8 mouse cellular contexts compared by ENCODE assay signal in the genomic region with DNA sequence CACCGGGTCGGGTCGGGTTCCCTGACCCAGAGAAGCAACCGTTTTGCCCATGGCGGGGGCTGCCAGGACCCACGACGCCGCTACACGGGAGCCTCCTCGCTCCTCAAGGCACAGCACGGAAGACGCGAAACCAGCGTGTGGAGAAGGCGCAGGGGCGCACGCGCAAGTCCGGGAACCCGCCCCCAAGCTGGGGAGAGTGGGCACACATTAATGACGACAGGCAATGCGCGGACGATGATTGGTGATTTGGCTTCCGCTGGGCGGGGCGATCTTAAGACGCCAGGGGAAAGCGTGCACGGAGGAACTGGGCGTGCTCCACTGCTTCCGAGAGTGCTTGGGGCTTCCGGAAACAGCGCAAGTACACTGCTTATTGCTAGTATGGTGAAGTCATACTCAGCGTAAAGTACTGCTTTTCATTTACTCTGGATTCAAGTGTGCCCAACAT. TPM values are rescaled to one million over a fixed set of nuclear protein-coding genes. Genes with fewer than 3 reads are reported as not detected.
DNase-seq lines count a peak whose midpoint lies in the region; ATAC-seq and TF ChIP-seq lines count a peak whose summit lies in the region.

A gene (minus strand): TSS at position 101 of the 445 bp plus-strand sequence.

- peaks cover 20% of the 10 kb centered on the region for H3K36me3 ChIP-seq in E14TG2a.4 (ENCODE audit: insufficient read depth, low read length)
- no peaks in the 10 kb centered on the region for H3K36me3 ChIP-seq in forebrain, embryonic 12.5 days (replicated peaks)
- H3K36me3 ChIP-seq in heart, postnatal 0 days (replicated peaks; ENCODE audit: control insufficient read depth, insufficient read depth, low read length): no peaks in the 10 kb centered on the region
- no peaks in the 10 kb centered on the region for H3K36me3 ChIP-seq in liver, embryonic 16.5 days (ENCODE audit: control insufficient read depth, insufficient read depth)
- H3K36me3 ChIP-seq in neural tube, embryonic 13.5 days: no peaks in the 10 kb centered on the region
- no peaks in the 10 kb centered on the region for H3K36me3 ChIP-seq in testis, adult 2 months (ENCODE audit: control insufficient read depth, insufficient read depth, low read length)

- no peaks in the 10 kb centered on the region; the same call in 1 of the 2 replicates for H3K27me3 ChIP-seq in E14TG2a.4 (ENCODE audit: insufficient read depth, low read length)
- no peaks in the 10 kb centered on the region for H3K27me3 ChIP-seq in forebrain, embryonic 12.5 days
- no peaks in the 10 kb centered on the region for H3K27me3 ChIP-seq in heart, postnatal 0 days (ENCODE audit: control insufficient read depth, insufficient read depth, low read length)
- H3K27me3 ChIP-seq in liver, embryonic 16.5 days (ENCODE audit: control insufficient read depth, insufficient read depth, low read depth, low read length): no peaks in the 10 kb centered on the region
- no peaks in the 10 kb centered on the region; the same call in 1 of the 2 replicates for H3K27me3 ChIP-seq in neural tube, embryonic 13.5 days
- no peaks in the 10 kb centered on the region for H3K27me3 ChIP-seq in testis, adult 2 months (ENCODE audit: control insufficient read depth, insufficient read depth, low read length)

- no peak within 1 kb of the TSS for H3K27ac ChIP-seq in forebrain, embryonic 12.5 days
- peak within 1 kb of the TSS; percentile 40; the same call in 1 of the 2 replicates for H3K27ac ChIP-seq in heart, postnatal 0 days (ENCODE audit: low read depth)
- H3K27ac ChIP-seq in liver, embryonic 16.5 days (ENCODE audit: low read length): no peak within 1 kb of the TSS
- peak within 1 kb of the TSS; percentile 46; the same call in 1 of the 2 replicates for H3K27ac ChIP-seq in neural tube, embryonic 13.5 days (replicated peaks)
- peak within 1 kb of the TSS; percentile 73 for H3K27ac ChIP-seq in testis, adult 2 months (ENCODE audit: control insufficient read depth, insufficient read depth, low read depth, low read length)

- H3K4me1 ChIP-seq in E14TG2a.4 (replicated peaks; ENCODE audit: low read depth, low read length): peaks cover 20% of the 10 kb centered on the region
- peaks cover 14% of the 10 kb centered on the region for H3K4me1 ChIP-seq in forebrain, embryonic 12.5 days
- H3K4me1 ChIP-seq in heart, postnatal 0 days (ENCODE audit: control insufficient read depth, insufficient read depth): peaks cover 11% of the 10 kb centered on the region; the same call in 1 of the 2 replicates
- H3K4me1 ChIP-seq in liver, embryonic 16.5 days (ENCODE audit: control insufficient read depth, low read depth, low read length): peaks cover 8% of the 10 kb centered on the region
- peaks cover 25% of the 10 kb centered on the region for H3K4me1 ChIP-seq in neural tube, embryonic 13.5 days (replicated peaks)
- peaks cover 9% of the 10 kb centered on the region for H3K4me1 ChIP-seq in testis, adult 2 months (ENCODE audit: control insufficient read depth, insufficient read depth, low read length)

- peak within 1 kb of the TSS; percentile 75 for H3K9ac ChIP-seq in forebrain, embryonic 12.5 days
- H3K9ac ChIP-seq in heart, postnatal 0 days (replicated peaks; ENCODE audit: low read depth, low read length): peak within 1 kb of the TSS; percentile 71
- peak within 1 kb of the TSS; percentile 75 for H3K9ac ChIP-seq in liver, embryonic 16.5 days (ENCODE audit: low read depth, low read length)
- H3K9ac ChIP-seq in neural tube, embryonic 13.5 days: peak within 1 kb of the TSS; percentile 82

- H3K4me2 ChIP-seq in forebrain, embryonic 12.5 days: peak within 1 kb of the TSS; percentile 92
- peak within 1 kb of the TSS; percentile 99 for H3K4me2 ChIP-seq in heart, postnatal 0 days (ENCODE audit: low read depth, low read length)
- peak within 1 kb of the TSS; percentile 97 for H3K4me2 ChIP-seq in liver, embryonic 16.5 days (ENCODE audit: low read depth, low read length)
- peak within 1 kb of the TSS; percentile 95 for H3K4me2 ChIP-seq in neural tube, embryonic 13.5 days

- peak; percentile 98 for DNase-seq in c-Kit-positive CD71-positive TER-119-positive erythroid progenitor cells, embryonic 14.5 days (ENCODE audit: low spot score)
- peak; percentile 97 for DNase-seq in heart, postnatal 0 days (ENCODE audit: low spot score)
- DNase-seq in kidney, postnatal 4 days: peak; percentile 97 to 98

- under 1% methylated on average over 35 of the region's 35 CpGs for WGBS in forebrain, embryonic 12.5 days
- under 1% methylated on average over 35 of the region's 35 CpGs for WGBS in heart, postnatal 0 days
- WGBS in liver, embryonic 16.5 days (ENCODE audit: insufficient replicate concordance): under 1% methylated on average over 35 of the region's 35 CpGs
- under 1% methylated on average over 35 of the region's 35 CpGs for WGBS in neural tube, embryonic 13.5 days

- peak; percentile 100 for ATAC-seq in forebrain, embryonic 12.5 days (ENCODE audit: low FRiP score)
- peak; percentile 100 for ATAC-seq in heart, postnatal 0 days (ENCODE audit: insufficient read depth, low read depth)
- peak; percentile 100 for ATAC-seq in liver, embryonic 16.5 days (ENCODE audit: low read depth)
- ATAC-seq in neural tube, embryonic 13.5 days (ENCODE audit: low read depth): peak; percentile 99

- TF ChIP-seq EP300 in heart, postnatal 0 days (IDR thresholded peaks at IDR 0.05; ENCODE audit: low read depth): no peak

- peak within 1 kb of the TSS; percentile 98 for H3K4me3 ChIP-seq in E14TG2a.4 (replicated peaks; ENCODE audit: low read length)
- peak within 1 kb of the TSS; percentile 78 for H3K4me3 ChIP-seq in forebrain, embryonic 12.5 days (replicated peaks)
- peak within 1 kb of the TSS; percentile 88 for H3K4me3 ChIP-seq in heart, postnatal 0 days (ENCODE audit: low read depth, low read length)
- H3K4me3 ChIP-seq in liver, embryonic 16.5 days (ENCODE audit: low read depth, low read length): peak within 1 kb of the TSS; percentile 86
- peak within 1 kb of the TSS; percentile 91 for H3K4me3 ChIP-seq in neural tube, embryonic 13.5 days
- H3K4me3 ChIP-seq in testis, adult 2 months (ENCODE audit: control insufficient read depth, low read depth, low read length): peak within 1 kb of the TSS; percentile 94

- no peak for TF ChIP-seq CTCF in E14TG2a.4 (conservative IDR thresholded peaks at IDR 0.05; ENCODE audit: low read length)
- no peak for TF ChIP-seq CTCF in heart, postnatal 0 days (IDR thresholded peaks at IDR 0.05; ENCODE audit: low read depth)
- no peak for TF ChIP-seq CTCF in testis, adult 2 months (IDR thresholded peaks at IDR 0.05; ENCODE audit: control insufficient read depth, insufficient read depth, insufficient replicate concordance, low read depth, low read length)

- TF ChIP-seq POLR2A in testis, adult 2 months (IDR thresholded peaks at IDR 0.05; ENCODE audit: control insufficient read depth, low read depth, low read length): peak; percentile 84

- no peaks in the 10 kb centered on the region for H3K9me3 ChIP-seq in E14TG2a.4 (ENCODE audit: low read length)
- H3K9me3 ChIP-seq in forebrain, embryonic 12.5 days: no peaks in the 10 kb centered on the region
- H3K9me3 ChIP-seq in heart, postnatal 0 days (replicated peaks; ENCODE audit: control insufficient read depth, low read length): no peaks in the 10 kb centered on the region
- H3K9me3 ChIP-seq in liver, embryonic 16.5 days (replicated peaks; ENCODE audit: control insufficient read depth, low read length): no peaks in the 10 kb centered on the region
- H3K9me3 ChIP-seq in neural tube, embryonic 13.5 days: no peaks in the 10 kb centered on the region

RNA-seq across cellular contexts. Expression of the gene that starts here (rescaled TPM):
- 26.6 and 27.1 TPM in 2 replicates for polyA plus RNA-seq in forebrain, embryonic 12.5 days (2016; fragmentation: Nextera tagmentation; extraction: Ambion mirVana)
- 2.4 and 4.8 TPM in 2 replicates for total RNA-seq in heart, postnatal 0 days (2014; rRNA removed; ENCODE audit: low replicate concordance)
- polyA plus RNA-seq in heart, postnatal 0 days (2015; fragmentation: Nextera tagmentation; extraction: Ambion mirVana): 10.8 and 11.9 TPM in 2 replicates
- polyA plus RNA-seq in liver, embryonic 16.5 days (2015; fragmentation: Nextera tagmentation; extraction: Ambion mirVana): 8.5 and 10.1 TPM in 2 replicates
- 26.6 and 26.7 TPM in 2 replicates for polyA plus RNA-seq in neural tube, embryonic 13.5 days (2015; fragmentation: Nextera tagmentation; extraction: Ambion mirVana)
- 3.9 and 4.5 TPM in 2 replicates for polyA plus RNA-seq in testis, adult 2 months (2012; rRNA removed)

Comparison
In these comparisons a context has a peak if more than half of its experiments do, and no peak if none do; other contexts are left out.
1. H3K27ac ChIP-seq: peak in heart, postnatal 0 days (single experiment), neural tube, embryonic 13.5 days (single experiment) and testis, adult 2 months (single experiment); none in forebrain, embryonic 12.5 days (single experiment) and liver, embryonic 16.5 days (single experiment).
2. Peak in every context shown above with its lines, with median percentiles within 50 percentile points of each other: H3K4me3 ChIP-seq, DNase-seq, ATAC-seq, H3K4me2 ChIP-seq and H3K9ac ChIP-seq.